Mouse (Mus musculus): ENCODE data around the gene Wdtc1.

Wdtc1 gene

DNA sequence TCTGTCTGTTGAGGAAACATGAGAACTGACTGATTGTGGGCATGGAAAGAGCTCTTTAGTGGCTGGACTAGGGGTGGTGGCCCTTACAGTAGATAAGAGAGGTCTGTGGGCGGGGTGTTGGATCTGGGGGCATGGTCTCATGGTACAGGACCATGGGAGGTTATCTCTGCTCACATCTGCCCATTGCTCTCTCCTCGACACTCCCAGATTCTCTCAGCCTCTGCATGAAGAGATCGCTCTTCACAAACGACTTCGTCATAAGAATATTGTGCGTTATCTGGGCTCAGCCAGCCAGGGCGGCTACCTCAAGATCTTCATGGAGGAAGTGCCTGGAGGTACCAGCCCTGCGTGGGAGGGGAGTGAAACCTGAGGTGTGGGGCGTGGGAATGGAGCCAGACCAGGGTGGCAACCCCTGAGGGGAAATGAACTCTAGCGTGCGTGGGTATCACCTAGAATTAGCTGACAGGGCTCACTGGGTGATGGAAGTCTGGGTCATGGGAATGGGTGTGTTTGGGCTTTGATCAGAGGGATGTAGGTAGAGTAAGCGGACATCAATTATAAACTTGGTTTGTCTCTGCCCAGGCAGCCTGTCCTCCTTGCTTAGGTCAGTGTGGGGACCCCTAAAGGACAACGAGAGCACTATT lies 105.4 kb downstream of the Wdtc1 start:
- no peak for DNase-seq

- no peak for DNase-seq
Measured at GRCm38 (mm10) chr4:133247072-133247471, 106.2 kb downstream of the Wdtc1 start.

GRCm38 (mm10) chr4:133244289-133244688 lies 109.0 kb downstream of the Wdtc1 start:
- no peak for DNase-seq

DNA sequence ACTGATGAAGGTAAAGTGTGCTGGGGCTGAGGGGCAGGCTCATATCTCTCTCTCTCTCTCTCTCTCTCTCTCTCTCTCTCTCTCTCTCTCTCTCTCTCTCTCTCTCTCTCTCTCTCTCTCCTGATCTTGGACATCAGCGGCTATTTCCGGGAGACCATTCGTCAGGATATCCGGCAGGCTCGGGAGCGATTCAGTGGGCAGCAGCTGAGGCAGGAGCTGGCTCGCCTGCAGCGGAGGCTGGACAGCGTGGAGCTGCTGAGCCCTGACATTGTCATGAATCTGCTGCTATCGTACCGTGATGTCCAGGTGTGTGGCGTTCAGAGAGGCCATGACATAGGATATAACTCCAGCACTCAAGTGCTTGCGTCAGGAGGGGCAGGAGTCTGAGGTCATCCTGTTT lies 109.7 kb downstream of the Wdtc1 start:
- no peak for DNase-seq

- no peak for DNase-seq
Measured at GRCm38 (mm10) chr4:133242710-133243109, 110.6 kb downstream of the Wdtc1 start.

Data from cerebellum, adult 18-20 months (tissue).